Mouse (Mus musculus) kidney, adult 9 months (tissue): ENCODE data around the gene Map3k14.

Experiments
- DNase-seq: peaks from one replicate; pipeline ENCODE4 v3.0.0; 2022

The Map3k14 gene

GRCm38 (mm10) chr11:103201664-103202063 lies 65.6 kb downstream of the Map3k14 start:
- DNase-seq, result peak; percentile 62

- no peak for DNase-seq
These were observed 68.1 kb downstream of the Map3k14 start for GRCm38 (mm10) chr11:103198911-103199803.

GRCm38 (mm10) chr11:103198339-103198738 lies 68.9 kb downstream of the Map3k14 start:
- DNase-seq, result no peak

GRCm38 (mm10) chr11:103197340-103197739 lies 69.9 kb downstream of the Map3k14 start:
- DNase-seq, result no peak

GRCm38 (mm10) chr11:103195656-103196055 lies 71.6 kb downstream of the Map3k14 start:
- no peak for DNase-seq

- no peak for DNase-seq
These were observed 72.0 kb downstream of the Map3k14 start for GRCm38 (mm10) chr11:103195236-103195635.

GRCm38 (mm10) chr11:103193825-103194168 lies 73.5 kb downstream of the Map3k14 start:
- no peak for DNase-seq

GRCm38 (mm10) chr11:103192956-103193824 lies 74.1 kb downstream of the Map3k14 start:
- no peak for DNase-seq

- no peak for DNase-seq
These were observed 74.9 kb downstream of the Map3k14 start for GRCm38 (mm10) chr11:103192230-103192955.

GRCm38 (mm10) chr11:103184891-103185290 lies 82.4 kb downstream of the Map3k14 start:
- peak; percentile 70 for DNase-seq

GRCm38 (mm10) chr11:103181911-103182310 lies 85.4 kb downstream of the Map3k14 start:
- DNase-seq, result peak; percentile 96

GRCm38 (mm10) chr11:103181349-103181748 lies 85.9 kb downstream of the Map3k14 start:
- DNase-seq, result no peak

- peak; percentile 90 for DNase-seq
These were observed 86.8 kb downstream of the Map3k14 start for GRCm38 (mm10) chr11:103180426-103180825.

GRCm38 (mm10) chr11:103178748-103179147 lies 88.5 kb downstream of the Map3k14 start:
- DNase-seq, result no peak

GRCm38 (mm10) chr11:103177815-103178485 lies 89.3 kb downstream of the Map3k14 start:
- no peak for DNase-seq

- no peak for DNase-seq
These were observed 90.1 kb downstream of the Map3k14 start for GRCm38 (mm10) chr11:103177216-103177615.

GRCm38 (mm10) chr11:103176510-103176909 lies 90.8 kb downstream of the Map3k14 start:
- DNase-seq, result no peak

GRCm38 (mm10) chr11:103175688-103176442 lies 91.4 kb downstream of the Map3k14 start:
- DNase-seq, result no peak

- peak; percentile 63 for DNase-seq
These were observed 92.3 kb downstream of the Map3k14 start for GRCm38 (mm10) chr11:103174891-103175391.

- DNase-seq, result peak; percentile 83
These were observed 92.8 kb downstream of the Map3k14 start for GRCm38 (mm10) chr11:103174411-103174832.

- peak; percentile 72 for DNase-seq
These were observed 93.4 kb downstream of the Map3k14 start for GRCm38 (mm10) chr11:103173771-103174344.
